Mouse (Mus musculus) left cerebral cortex, adult 11 months (tissue): ENCODE results near the gene Crkl.
"Not testable (repeated sequence)": the region's sequence is repeated elsewhere in the genome, so short reads cannot be mapped to it uniquely, and the experiment has no call there.

Experiments
- DNase-seq: peaks from one replicate; pipeline ENCODE4 v3.0.0; 2022; ENCODE audit warnings: low spot score

Crkl gene

DNA sequence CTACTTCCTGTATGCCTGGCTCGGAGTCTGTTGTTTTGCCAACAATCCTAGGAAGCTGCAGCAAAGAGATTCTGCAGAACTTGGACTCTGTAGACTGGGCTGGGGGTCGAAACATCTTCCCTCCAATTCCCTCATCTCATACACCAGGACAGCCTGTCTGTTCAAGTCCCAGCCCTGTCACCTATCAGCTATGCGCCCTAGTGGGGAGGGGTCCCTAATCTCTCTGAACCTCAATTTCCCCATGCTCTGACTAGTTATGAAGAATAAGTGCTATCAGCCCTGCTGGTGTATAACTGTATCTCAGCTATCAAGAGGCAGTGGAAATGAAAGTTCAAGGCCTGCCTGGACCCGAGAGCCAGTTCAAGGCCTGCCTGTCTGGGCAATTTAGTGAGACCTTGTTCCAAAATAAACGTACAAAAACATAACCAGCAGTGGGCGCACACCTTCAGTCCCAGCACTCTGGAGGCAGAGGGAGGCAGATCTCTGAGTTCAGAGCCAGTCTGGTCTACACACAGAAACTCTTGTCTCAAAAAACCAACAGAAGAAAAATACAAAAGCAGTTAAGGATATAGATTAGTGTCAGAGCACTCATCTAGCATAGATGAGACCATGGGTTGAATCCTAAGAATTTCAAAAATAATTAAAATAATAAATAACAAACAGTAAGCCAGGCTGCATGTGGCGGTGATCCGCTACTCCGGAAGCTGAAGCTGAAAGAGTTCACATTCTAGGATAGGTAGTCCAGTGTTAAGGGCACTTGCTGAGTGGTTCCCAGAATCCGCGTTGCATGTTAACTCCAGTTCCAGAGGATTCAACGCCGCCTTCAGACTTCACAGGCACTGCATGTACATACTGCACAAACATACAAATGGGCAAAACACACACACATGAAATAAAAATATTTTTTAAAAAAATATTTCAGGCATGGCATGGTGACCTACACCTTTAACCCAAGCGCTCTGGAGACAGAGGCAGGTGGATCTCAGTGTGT, 37.0 kb downstream of the Crkl start:
- no peak for DNase-seq

- no peak for DNase-seq
These were observed 37.8 kb downstream of the Crkl start, which contains the start of gene Aifm3 for GRCm38 (mm10) chr16:17489469-17490111. TSS of gene Aifm3 (plus strand) at chr16:17489611.

DNA sequence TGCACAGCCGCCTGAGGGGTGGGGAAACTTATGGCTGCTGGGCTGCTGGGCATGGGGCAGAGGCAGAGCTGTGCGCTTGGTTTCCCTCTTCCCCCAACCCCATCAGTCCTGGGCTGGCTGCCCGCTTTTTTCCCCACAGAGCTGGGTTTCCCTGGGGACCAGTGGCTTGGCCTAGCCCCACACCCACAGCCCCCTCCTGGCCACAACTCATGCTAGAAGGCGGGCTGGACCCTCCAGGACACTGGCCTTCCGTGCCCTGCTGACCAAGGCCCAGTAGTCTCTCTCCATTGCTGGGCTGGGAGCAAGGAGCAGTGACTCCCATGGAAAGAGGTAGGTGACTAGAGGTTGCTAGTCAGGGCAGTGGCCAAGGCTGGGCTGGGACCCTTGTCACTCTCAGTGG, 39.4 kb downstream of the Crkl start:
- DNase-seq = no peak

GRCm38 (mm10) chr16:17491896-17492561, 40.2 kb downstream of the Crkl start:
- no peak for DNase-seq

DNA sequence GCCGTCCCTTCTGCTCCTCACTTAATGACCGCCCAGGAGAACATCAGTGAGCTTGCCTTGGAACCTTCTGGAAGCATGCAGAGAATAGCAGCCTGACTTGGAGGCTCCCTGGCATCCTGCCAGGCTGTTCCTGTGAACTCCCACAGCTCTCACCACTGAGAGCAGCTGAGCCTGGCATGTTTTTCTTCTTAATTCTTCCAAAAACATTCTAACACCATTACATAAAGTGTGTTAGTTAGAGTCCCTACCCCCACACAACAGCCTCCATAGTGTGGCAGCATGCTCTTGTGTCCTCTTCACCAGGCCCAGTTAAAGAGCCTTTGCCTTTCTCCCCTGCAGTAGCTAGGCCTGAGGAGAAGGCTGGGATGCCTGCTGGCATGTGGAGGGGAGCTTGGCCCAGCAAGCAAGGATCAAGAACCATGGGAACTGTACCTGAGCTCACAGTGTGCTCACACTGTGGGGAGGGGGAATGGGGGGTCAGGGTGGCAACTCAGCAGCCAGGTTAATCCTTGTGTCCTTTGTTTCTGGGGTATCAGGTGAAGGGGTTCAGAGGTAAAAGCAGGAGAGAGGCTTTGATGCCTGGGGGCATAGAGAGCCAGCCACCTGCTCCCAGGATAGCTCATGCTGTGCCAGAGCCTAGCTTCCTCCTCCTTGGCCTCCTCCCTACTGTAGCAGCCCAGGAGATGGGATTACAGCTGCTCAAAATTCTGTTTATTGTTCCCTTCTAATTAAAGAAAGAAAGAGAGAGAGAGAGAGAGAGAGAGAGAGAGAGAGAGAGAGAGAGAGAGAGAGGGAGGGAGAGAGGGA, 44.9 kb downstream of the Crkl start:
- peak; percentile 90 for DNase-seq

DNA sequence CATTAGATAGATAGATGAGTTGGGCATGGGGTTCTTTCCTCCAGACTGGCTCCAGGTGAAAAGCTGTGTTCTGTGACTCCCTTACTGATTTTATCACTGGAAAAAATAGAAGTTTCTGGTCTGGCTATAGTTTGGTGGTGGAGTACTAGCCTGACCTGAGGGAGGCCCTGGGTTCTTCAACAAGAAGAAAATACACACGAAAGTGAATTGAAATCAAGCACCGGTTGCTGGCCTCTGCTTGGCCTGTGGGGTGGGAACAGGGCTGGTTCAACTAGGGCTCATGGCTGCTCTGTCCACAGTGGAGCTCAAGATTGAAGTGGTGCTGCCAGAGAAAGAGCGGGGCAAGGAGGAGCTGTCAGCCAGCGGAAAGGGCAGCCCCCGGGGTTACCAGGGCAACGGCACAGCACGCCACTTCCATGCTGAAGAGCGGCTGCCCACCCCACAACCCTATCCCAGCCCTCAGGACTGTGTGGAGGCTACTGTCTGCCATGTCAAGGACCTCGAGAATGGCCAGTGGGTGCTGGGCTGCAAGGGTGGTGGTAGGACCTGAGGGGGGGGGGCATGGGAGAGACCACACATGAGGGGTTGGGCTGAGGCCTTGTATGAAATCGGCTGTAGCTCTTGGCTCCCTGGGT, 47.6 kb downstream of the Crkl start:
- no peak for DNase-seq

DNA sequence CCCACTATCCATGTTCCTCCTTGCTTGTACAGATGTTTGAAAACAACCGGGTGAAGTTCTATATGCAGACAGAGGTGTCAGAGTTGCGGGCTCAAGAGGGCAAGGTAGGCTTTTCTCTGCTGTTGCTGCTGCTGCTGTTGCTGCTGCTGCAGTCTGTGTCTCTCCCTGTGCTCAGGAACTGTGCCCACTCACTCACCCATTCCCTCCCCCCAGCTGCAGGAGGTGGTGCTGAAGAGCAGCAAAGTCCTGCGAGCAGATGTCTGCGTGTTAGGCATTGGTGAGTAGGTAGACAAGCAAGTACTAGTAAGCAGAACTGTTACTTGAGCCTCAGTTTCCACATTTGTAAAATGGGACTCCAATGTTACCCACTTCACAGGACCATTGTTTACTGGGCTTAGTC, 50.9 kb downstream of the Crkl start:
- no peak for DNase-seq

GRCm38 (mm10) chr16:17507018-17507552, 55.3 kb downstream of the Crkl start:
- DNase-seq = no peak

- DNase-seq = not testable (repeated sequence)
These were observed 56.2 kb downstream of the Crkl start for GRCm38 (mm10) chr16:17508031-17508430.

DNA sequence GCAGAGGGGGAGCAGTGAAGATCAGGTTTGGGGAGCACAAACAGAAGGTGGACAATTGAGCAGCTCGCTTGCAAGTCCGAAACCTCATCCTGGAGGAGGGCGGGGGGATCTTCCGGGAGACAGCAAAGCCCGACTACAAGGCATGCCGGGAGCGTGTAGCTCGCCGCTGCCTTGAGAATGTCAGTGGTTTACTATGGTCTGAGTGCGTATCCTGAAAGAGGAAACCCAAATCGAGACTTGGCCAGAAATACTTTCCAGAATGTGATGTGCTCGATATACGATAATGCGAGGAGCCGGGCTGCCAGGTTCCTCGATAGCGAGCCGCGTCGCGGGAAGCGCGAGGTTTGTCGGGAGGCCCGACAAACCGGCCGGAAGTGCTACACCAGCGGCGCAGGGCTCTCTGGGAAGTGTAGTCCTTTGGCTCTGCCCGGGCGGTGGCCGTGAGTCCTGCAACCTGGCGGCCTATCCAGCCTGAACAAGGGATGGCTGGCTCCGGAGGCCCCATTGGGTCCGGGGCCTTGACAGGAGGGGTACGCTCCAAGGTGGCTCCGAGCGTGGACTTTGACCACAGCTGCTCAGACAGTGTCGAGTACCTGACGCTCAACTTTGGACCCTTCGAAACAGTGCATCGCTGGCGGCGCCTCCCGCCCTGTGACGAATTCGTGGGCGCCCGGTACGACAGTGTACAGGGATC, 56.9 kb downstream of the Crkl start, which contains the start of gene Lztr1:
Gene Lztr1, plus strand, starts transcription at position 143 of the 694 bp plus-strand sequence.
- peak; percentile 83 for DNase-seq

GRCm38 (mm10) chr16:17509240-17509597, 57.4 kb downstream of the Crkl start:
- no peak for DNase-seq

GRCm38 (mm10) chr16:17510143-17510542, 58.4 kb downstream of the Crkl start:
- DNase-seq = no peak

DNA sequence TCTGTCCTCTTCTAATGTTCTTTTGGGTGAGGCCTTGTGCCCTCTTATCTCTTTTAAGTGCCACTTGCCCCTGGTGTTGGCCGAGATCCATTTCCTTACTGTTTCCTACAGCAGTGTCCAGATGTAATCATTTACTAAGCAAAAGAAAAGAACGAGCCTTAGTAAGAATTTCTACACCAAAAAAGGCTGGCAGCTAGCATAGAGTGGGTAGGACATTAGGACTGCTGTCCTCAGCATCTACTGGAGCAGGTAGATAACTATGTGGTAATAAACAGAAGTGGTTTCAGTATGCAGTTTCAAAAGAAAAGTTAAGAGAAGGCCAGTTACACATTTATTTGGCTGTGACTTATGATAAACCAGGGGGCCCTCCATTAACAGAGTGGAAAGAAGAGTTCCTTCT, 58.9 kb downstream of the Crkl start:
- DNase-seq = no peak

GRCm38 (mm10) chr16:17511431-17511830, 59.6 kb downstream of the Crkl start:
- DNase-seq = no peak

- no peak for DNase-seq
These were observed 67.1 kb downstream of the Crkl start for GRCm38 (mm10) chr16:17518910-17519309.

DNA sequence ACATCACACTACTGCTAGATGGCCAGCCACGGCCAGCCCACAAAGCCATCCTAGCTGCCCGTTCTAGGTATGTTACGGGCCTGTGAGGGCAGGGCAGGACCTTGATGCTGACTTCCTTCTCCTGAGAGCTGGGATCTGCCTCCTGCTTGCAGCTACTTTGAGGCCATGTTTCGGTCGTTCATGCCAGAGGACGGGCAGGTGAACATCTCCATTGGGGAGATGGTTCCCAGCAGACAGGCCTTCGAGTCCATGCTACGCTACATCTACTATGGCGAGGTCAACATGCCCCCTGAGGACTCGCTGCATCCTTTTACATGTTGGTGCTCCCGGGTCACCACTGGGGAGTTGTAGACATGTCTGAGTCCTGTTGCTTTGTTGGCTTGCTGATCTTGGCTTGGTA, 72.4 kb downstream of the Crkl start:
- no peak for DNase-seq

- no peak for DNase-seq
These were observed 73.7 kb downstream of the Crkl start for GRCm38 (mm10) chr16:17525524-17525923.

DNA sequence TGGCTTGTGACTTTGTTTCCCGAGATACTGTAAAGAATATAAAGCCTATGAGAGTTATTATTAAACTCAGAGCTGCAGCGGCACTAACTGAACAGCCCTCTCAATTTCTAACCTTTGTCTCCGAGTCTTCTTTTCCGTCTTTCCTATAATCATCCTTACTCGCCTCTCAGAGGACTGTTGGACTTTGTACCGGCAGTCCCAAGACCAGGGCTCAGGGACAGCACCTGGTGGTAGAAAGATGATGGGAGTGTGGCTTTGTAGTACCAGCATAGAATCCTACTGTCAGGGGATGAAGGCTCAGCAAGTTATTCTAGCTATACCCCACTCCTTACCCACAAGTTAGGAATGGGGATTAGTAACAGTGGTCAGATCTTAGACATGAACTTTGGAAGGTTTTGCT, 74.4 kb downstream of the Crkl start:
- no peak for DNase-seq

DNA sequence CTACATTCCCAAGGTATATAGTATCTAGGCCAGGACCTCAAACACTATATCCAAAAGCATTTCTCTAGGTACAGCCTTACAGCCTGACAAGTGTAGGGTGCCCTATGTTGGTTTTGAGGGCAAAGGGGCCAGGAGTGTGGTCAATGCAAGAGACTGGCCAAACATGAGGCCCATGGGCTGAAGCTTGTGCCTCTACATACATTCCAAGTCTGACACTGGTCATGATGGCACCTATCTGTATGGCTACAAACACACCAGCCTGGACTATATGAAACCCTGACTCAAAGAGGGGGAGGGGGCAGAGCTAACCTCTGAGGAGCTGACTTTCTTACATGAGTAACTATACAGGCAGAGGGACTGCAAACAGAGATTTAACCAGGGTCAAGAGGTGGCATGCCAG, 75.8 kb downstream of the Crkl start:
- DNase-seq = no peak

- DNase-seq = no peak
These were observed 76.5 kb downstream of the Crkl start for GRCm38 (mm10) chr16:17528276-17528675.
